Mouse (Mus musculus): Measurements from ENCODE around the gene Tspan18. TPM values are rescaled to one million over a fixed set of nuclear protein-coding genes. Genes with fewer than 3 reads are reported as not detected.

Tspan18 gene
- 10.4 and 17.9 TPM in 2 replicates for polyA plus RNA-seq (2012; rRNA removed)

DNA sequence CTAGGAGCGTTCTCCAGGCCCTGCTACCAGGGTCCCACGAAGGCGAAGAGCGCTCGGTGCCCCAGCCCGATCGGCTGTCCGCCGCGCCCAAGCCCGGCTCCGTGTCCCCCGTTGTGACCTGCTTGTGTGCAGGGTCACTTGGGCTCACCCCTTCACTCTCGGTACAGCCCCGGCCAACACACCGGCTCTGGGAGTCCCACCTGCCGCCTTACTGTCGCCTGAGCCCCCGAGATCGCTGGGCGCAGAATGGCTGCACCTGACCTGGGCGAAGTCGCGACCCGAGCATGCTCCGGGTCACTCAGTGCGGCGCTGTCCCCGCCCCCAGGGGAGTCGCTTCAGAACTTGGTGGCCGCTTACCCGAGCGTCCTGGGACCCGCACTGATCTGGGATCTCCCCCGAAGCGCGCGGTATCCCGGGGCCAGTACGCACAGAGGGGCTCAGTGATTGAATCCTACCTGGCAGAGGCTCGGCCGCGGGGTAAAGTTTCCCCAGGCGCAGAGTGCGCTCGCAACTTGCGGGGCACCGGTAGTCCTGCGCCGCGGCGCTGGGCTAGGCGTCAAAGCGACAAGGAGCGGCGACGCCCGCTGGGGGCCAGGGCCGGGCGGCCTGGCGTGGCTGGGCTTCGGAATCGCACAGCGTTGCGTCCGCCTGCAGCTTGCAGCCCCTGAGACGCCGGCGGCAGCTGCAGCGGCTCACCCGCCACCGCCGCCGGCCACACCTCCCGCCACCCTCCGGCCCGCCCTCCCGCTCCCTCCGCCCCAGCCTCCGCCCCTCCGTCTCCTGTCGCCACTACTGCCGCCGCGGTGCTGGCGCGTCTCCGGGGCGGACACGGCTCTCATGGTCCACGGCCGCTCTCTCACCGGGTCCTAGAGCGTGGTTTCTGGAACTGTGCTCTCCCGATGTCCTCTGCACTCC lies at the start of gene Tspan18:
TSS of gene Tspan18 (minus strand) at position 689 of the 915 bp plus-strand sequence.

DNA sequence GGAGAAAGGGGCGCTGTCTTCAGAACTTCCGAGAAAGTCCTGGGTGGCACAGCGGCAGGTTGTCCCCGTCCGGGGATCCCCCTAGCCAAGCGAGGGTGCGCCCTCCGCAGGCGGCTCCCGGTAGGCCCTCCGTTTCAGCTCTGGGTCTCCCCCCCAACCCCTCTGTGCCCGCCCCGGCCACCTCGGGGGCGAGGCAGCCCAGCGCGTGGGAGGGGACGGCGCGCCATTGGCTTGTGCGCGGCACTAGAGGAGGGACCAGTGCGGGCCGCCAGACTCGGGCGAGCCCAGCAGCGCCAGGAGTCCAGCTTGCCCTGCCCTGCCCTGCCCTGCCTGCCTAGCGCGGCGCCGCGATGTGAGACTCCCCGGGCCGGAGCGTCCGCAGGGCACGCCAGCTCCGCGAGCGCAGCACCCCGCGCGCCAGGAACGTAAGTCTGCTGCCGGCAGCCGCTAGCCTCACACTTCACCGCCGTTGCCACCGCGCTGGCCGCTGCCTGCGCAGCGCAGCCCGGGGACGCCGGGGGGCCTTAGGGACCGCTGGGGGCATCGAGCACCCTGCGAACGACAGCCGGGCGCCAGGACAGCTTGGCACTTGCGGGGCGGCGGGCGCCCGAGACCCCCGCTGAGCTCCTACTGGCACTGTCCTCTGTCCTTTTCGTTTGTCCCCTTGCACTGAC lies 146.8 kb downstream of the Tspan18 start, which contains the start of gene Trp53i11:
TSS of gene Trp53i11 (plus strand) at position 226 of the 674 bp plus-strand sequence.

Other genes starting within 250 kb of the Tspan18 start
- gene Trp53i11, start 147.0 kb downstream of the Tspan18 start, polyA plus RNA-seq (2012; rRNA removed) = 40.8 and 45.9 TPM in 2 replicates
- 203 and 231 TPM in 2 replicates for gene Cd82, start 128.6 kb upstream of the Tspan18 start, polyA plus RNA-seq (2012; rRNA removed)
- not detected in 2 replicates for gene Gm10803, start 226.1 kb upstream of the Tspan18 start, polyA plus RNA-seq (2012; rRNA removed)

Data from stomach, adult 2 months (tissue).